Mouse (Mus musculus) liver, postnatal 0 days (tissue): ENCODE data around the gene Ddx41.

Experiments used
- CTCF ChIP-seq: sonication (generic); IDR thresholded peaks from 2 replicates; pipeline ENCODE4 v1.5.1; 2016; ENCODE audit warnings: antibody characterized with exemption, low read depth
- EP300 ChIP-seq: IDR thresholded peaks from 2 replicates; pipeline ENCODE4 v1.6.1; 2016; ENCODE audit warnings: antibody characterized with exemption, low read depth, mild to moderate bottlenecking

DNA sequence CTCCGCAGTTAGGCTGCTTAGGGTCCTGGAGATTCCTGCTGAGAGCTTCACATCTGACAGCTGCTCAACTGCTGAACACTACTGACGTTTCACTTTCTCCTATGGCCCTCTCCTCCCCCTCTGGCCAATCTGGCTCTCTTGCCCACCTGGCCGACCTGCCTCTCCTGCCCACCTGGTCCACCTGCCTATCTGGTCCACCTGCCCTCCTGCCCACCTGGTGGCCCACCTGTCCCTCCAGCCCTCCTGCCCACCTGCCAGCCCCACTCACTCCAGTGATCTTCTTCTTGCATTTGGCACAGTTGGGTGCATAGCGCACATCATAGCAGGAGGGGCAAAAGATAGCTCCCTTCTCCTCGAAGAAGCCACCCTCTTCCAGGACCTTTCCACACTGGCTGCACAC lies 32.1 kb downstream of the Ddx41 start:
- TF ChIP-seq CTCF (no peak), EP300 (no peak)
